Mouse (Mus musculus): ENCODE measurements around the gene Vmn2r110. TPM values are rescaled to one million over a fixed set of nuclear protein-coding genes. Genes with fewer than 3 reads are reported as not detected.

The Vmn2r110 gene
- total RNA-seq (2023) = not detected

DNA sequence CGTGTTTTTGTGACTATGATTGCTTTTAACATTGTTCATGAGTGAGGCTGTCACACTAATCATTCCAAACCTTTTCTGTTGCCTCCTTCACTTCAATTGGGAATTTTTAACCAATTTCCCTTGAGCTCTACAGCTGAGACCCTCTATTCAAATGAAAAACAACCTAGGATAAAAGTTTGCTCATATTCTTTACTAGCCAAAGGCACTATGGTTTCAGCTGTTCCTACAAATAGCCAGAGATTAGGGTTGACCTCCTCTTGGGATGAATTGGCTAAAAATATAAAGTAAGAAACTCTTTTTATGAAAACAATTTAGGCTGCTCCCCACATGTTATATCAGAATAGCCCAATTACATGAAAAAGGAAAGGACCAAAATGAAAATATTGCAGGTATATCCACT lies at the start of gene Vmn2r110:
Vmn2r110 (minus strand) TSS at position 101 of the 400 bp plus-strand sequence.

DNA sequence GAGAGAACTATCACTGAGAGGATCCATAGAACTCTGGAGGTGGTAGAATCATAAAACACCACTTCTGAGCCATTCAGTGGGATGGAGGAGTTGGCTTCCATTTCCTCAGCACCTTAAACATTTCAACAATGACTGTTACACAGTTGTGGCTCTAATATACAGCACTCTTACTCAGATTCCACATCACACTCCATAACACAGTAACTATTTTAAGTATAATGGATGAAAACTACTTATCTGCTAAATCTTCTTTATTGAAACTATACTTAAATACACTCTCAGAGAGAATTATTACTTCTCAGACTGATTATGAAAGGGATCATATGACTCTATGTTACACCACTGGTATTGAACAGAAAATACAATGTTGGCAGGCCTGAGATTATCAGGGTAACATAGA lies 28.6 kb upstream of the Vmn2r110 start, which contains the start of gene Fpr-rs3:
Fpr-rs3 (minus strand) TSS at position 101 of the 400 bp plus-strand sequence.

DNA sequence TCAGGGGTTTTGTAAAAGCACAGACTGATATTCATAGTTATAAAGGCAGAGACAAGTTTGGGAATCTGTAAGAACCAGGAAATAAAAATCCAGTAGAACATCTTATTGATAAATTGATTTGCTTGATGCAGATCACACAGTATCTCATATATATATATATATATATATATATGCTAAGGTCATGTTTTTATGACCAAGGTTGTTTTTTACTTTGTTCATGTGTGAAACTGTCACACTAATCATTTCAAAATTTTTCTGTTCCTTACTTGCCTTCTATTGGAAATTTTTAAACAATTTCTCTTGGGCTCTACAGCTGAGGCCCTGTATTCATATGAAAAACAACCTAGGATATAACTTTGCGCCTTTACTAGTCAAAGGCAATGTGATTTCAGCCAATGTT lies 31.6 kb downstream of the Vmn2r110 start, which contains the start of gene Vmn2r109:
Vmn2r109 (minus strand) TSS at position 101 of the 400 bp plus-strand sequence.

Other genes starting within 250 kb of the Vmn2r110 start
- gene Vmn1r224, start 182.3 kb downstream of the Vmn2r110 start, total RNA-seq (2023) = not detected
- gene Vmn2r108, start 115.1 kb downstream of the Vmn2r110 start, total RNA-seq (2023) = under 1 TPM; 0.05 to 0.06 TPM
- gene Vmn1r225, start 98.3 kb downstream of the Vmn2r110 start, total RNA-seq (2023) = not detected
- not detected for gene Vmn2r109, start 31.7 kb downstream of the Vmn2r110 start, total RNA-seq (2023)
- gene Fpr-rs3, start 28.5 kb upstream of the Vmn2r110 start, total RNA-seq (2023) = not detected
- not detected for gene Vmn1r226, start 86.4 kb upstream of the Vmn2r110 start, total RNA-seq (2023)
- not detected for gene Vmn1r227, start 133.4 kb upstream of the Vmn2r110 start, total RNA-seq (2023)
- not detected for gene Vmn1r228, start 189.7 kb upstream of the Vmn2r110 start, total RNA-seq (2023)
- not detected for gene Vmn1r229, start 215.1 kb upstream of the Vmn2r110 start, total RNA-seq (2023)
- not detected for gene Vmn1r230, start 244.0 kb upstream of the Vmn2r110 start, total RNA-seq (2023)